Mouse (Mus musculus) spleen, postnatal 4 days (tissue): ENCODE measurements around the gene Banf1.
A peak's percentile ranks its signal among the peaks of the same experiment; 100 is the strongest.
"Not testable (repeated sequence)": the region's sequence is repeated elsewhere in the genome, so short reads cannot be mapped to it uniquely, and the experiment has no call there.

Experiments used
- DNase-seq, 2 experiments: peaks; one replicate each; pipeline ENCODE4 v3.0.0; 2022; ENCODE audit warnings: low spot score in 2 of 2

Banf1 gene

GRCm38 (mm10) chr19:5367053-5367359 is at the start of gene Banf1:
Gene Banf1 (minus strand): TSS chr19:5367168.
- DNase-seq, result no peak

DNA sequence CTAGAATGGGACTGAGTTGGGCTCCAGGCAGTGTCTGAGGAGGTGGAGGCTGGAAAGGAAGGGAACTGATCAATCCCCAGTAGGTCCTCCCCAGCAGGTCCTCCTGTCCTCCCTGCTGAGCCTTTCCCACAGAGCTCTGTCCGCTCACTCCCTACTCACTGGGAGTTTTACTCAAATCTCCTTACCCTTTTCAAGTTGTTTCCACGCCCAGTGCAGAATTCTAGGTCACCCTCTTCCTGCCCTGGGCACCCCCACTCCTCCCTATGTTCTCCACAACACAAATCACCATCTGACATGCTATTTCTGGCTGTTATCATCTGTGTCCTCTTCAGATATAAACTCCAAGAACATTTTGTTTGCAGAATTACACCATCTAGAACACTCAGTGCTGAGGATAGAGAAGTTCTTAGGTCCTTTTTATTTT is 47.6 kb upstream of the Banf1 start:
- no peak for DNase-seq

DNA sequence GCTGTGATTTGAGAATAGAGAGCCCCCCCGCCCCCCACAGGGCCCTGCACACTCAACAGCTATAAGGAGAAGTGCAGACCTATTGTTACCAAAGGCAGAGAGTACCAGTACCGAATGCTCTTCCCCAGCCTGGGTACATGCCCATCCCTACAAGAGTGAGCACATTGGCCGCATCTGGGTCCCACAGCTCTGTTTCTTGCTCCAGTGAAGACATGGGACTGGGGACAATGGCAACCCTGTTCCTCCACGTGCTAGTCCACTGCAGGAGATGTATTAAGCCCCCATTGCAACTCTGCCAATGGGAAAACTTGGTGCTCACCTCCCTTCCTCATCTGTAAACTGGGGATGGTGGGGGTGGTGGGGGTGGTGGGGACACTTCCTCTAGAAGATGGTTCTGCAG is 46.9 kb upstream of the Banf1 start:
- DNase-seq, result no peak

GRCm38 (mm10) chr19:5411961-5412360 is 45.0 kb upstream of the Banf1 start:
- DNase-seq, result no peak

- no peak for DNase-seq
These were observed 43.7 kb upstream of the Banf1 start for GRCm38 (mm10) chr19:5410641-5411040.

- no peak for DNase-seq
These were observed 42.1 kb upstream of the Banf1 start for GRCm38 (mm10) chr19:5409068-5409467.

DNA sequence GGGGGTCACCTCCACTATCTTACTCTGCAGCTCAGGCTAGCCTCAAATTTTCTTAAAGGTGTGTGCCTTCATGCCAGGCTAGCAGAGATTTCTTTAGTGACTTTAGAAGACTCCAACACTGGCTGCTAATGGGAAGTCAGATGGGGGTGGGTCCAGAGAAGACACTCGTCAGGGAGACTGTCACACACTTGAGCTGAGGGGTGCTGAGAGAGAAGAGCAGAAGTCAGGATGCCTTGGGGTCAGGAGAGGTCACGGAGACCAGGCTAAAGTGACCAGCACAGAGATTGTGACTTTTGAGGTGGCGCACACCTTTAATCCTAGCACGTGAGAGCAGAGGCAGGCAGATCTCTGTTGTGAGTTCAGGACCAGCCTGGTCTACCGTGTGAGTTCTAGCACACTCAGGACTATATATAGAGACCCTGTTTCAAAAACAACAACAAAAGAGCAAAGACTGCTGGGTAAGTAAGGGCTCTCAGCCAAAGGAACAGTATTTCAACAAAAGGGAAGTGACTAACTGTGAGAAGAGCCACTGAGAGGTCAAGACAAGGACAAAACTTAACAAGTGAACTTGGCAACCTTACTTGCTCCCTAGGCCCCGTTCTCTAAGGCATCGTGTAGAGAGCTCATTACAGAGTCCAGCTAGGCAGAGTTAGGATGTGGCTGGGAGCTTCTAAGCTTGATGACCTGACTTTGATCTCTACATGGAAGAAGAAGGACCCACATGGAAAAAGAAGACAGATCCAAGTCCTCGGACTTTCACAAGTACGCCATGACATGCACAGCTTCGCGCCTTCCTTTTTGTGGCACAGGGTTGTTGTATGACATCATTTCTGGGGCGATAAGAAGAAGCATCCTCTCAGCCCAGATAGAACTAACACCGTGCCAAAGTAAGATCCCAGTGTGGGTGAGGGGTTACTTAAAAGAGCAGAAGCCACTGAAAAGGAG is 41.4 kb upstream of the Banf1 start:
- DNase-seq, result no peak

DNA sequence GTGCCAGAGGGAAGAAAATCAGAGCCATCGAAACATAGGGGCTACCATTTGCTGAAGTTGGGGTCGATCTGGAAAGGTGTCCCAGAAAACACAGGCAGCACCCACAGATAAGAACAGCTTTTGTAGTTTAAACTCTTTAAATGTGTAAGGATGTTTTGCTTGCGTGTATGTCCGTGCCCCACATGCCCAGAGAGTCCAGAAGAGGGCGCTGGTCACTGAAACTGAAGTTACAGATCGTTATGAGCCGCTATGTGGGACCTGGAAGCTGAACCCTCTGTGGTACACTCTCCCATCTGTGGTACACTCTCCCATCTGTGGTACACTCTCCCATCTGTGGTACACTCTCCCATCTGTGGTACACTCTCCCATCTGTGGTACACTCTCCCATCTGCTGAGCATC is 40.2 kb upstream of the Banf1 start:
- DNase-seq, result peak; percentile 75 to 85

- peak in 1 of 2 experiments; percentile 46 for DNase-seq
These were observed 39.7 kb upstream of the Banf1 start for GRCm38 (mm10) chr19:5406531-5407126.

GRCm38 (mm10) chr19:5405924-5406323 is 39.0 kb upstream of the Banf1 start:
- DNase-seq, result no peak

GRCm38 (mm10) chr19:5402293-5402692 is 35.3 kb upstream of the Banf1 start, which contains the start of gene Tsga10ip:
Gene Tsga10ip (minus strand): TSS chr19:5402526.
- DNase-seq, result no peak

GRCm38 (mm10) chr19:5401073-5401472 is 34.1 kb upstream of the Banf1 start:
- DNase-seq, result not testable (repeated sequence)

- DNase-seq, result no peak
These were observed 28.4 kb upstream of the Banf1 start for GRCm38 (mm10) chr19:5395371-5395770.

- no peak for DNase-seq
These were observed 27.2 kb upstream of the Banf1 start for GRCm38 (mm10) chr19:5394168-5394567.

- DNase-seq, result no peak
These were observed 25.9 kb upstream of the Banf1 start for GRCm38 (mm10) chr19:5392892-5393291.

DNA sequence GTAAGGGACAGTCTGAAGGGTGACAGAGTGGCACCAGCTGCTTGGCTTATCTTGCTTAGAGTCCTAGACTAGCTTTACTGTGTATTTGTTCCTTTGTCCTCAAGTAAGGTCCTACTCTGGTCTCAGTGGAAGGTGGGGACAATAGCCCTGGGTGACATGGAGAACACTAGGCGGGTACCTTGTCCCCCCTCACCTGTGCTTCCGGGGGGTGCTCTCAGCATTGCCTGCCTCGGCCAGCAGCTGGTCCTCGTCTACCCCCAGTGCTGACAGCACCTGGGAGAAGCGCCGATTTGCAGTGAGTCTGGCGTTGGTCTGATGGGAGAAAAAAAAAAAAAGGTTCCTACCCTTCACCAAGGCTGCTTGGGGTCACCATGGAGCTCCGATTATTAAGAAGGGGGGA is 23.4 kb upstream of the Banf1 start:
- no peak for DNase-seq

DNA sequence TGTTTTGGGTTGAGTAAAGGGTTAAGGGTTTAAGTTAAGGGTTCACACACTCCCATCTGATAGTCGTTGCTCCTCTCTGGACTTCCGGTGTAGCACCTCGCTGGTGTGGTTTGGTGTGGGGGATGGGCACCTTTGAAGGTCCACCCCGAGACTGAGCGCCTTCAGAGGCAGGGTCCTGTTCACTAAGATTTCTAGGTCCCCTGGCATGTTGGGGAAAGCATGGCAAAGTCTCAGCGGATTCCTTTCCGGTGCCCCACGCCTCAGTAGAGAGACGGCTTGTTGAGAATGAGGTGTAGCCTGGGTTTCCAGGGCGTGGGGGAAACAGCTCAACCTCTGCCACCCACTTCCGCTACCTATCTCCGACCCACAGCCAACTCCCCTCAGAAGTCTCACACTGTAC is 22.7 kb upstream of the Banf1 start:
- peak; percentile 54 to 83 for DNase-seq

GRCm38 (mm10) chr19:5388588-5389242 is 21.7 kb upstream of the Banf1 start, which contains the start of gene Sart1:
Gene Sart1 (minus strand): TSS chr19:5388703.
- peak; percentile 93 to 96 for DNase-seq

DNA sequence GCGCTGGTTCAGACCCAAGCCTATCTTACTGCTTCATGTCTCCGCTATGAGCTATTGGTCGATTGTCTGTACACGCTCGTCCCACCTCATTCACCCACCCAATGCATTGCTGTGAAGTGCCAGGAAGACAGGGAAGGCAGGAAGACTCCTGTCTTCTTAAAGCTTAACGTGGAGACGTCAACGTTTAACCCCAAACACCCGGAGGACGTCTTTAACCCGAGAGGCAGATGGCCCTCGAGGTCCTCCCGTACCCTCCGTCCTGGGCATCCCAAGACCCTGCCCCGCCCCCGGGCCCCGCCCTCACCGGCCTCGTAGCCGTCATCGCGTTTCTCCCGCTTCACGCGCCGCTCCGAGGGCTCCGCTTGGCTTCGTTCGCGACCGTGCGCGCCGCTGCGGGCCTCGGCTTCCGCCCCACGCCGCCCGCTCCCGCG is 21.1 kb upstream of the Banf1 start:
- peak in 1 of 2 experiments; percentile 42 for DNase-seq

GRCm38 (mm10) chr19:5384715-5385114 is 17.7 kb upstream of the Banf1 start:
- DNase-seq, result no peak

- DNase-seq, result no peak
These were observed 16.4 kb upstream of the Banf1 start for GRCm38 (mm10) chr19:5383326-5383725.

DNA sequence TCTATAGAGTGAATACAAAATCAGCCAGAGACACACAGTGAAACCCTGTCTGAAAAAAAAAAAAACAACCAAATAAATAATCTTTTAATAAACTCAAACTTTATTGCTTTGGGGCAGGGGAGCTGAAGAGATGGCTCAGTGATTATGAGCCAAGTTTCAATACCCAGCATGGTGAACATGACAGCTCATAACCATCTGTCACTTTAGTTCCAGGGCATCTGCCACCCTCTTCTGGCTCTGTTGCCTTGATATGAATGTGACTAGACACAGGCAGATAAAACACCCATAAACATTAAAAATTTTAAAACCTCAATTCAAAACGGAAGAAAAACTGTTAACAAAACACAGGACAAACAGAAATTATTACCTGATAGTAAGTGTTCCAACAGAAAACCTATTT is 10.5 kb upstream of the Banf1 start:
- DNase-seq, result no peak

- no peak for DNase-seq
These were observed 7.8 kb upstream of the Banf1 start for GRCm38 (mm10) chr19:5374748-5375147.
